Mouse (Mus musculus): ENCODE results near the gene Myo18a. TPM values are rescaled to one million over a fixed set of nuclear protein-coding genes. Genes with fewer than 3 reads are reported as not detected.

Myo18a gene
- polyA plus RNA-seq, 1 experiment from 2014 or later, result 30.0 TPM

DNA sequence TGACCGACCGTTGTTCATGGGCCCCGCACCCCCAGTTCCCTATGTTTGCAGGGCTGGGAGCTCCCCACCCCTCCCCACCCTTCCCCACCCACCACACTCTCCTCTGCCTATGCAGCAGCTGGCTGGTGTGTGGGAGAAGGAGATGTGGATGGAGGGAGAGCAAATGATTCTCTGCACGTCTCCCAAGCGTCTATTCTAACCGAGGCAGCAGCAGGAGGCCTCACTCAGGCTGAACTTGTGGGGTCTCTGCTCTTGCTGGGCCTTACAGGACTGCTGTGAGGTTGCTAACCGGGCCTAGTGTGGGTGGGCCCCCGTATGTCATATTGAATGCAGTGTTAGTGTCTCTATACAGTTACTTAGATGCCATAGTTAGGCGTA, 37.4 kb downstream of the Myo18a start:
- 77% methylated on average over 9 of the region's 9 CpGs for WGBS
- Histone ChIP-seq H3K4me3 (ENCODE audit: low read depth, low read length) (no peak overlapping the region), H3K36me3 (ENCODE audit: control insufficient read depth, insufficient read depth, low read length) (no peaks in the 10 kb centered on the region), H3K9me3 (replicated peaks; ENCODE audit: control insufficient read depth, low read length) (no peaks in the 10 kb centered on the region), H3K4me2 (ENCODE audit: low read length) (no peak overlapping the region), H3K27me3 (replicated peaks; ENCODE audit: control insufficient read depth, insufficient read depth, low read length) (no peaks in the 10 kb centered on the region), H3K27ac (ENCODE audit: low read depth, low read length) (no peak overlapping the region), H3K9ac (ENCODE audit: low read length) (no peak overlapping the region), H3K4me1 (ENCODE audit: control insufficient read depth, insufficient read depth, low read length) (no peaks in the 10 kb centered on the region)
- no peak for ATAC-seq
- no peak for DNase-seq (ENCODE audit: low spot score)

GRCm38 (mm10) chr11:77800869-77801701, 38.0 kb downstream of the Myo18a start:
- no peaks in the 10 kb centered on the region for H3K27me3 ChIP-seq (replicated peaks; ENCODE audit: control insufficient read depth, insufficient read depth, low read length)
- no peak overlapping the region for H3K4me2 ChIP-seq (ENCODE audit: low read length)
- no peak for DNase-seq (ENCODE audit: low spot score)
- 34% methylated on average over 15 of the region's 15 CpGs for WGBS
- H3K9me3 ChIP-seq (replicated peaks; ENCODE audit: control insufficient read depth, low read length), result no peaks in the 10 kb centered on the region
- ATAC-seq, result 0 out of 2 replicates have a peak, but pooled peaks have one; percentile 37
- H3K4me3 ChIP-seq (ENCODE audit: low read depth, low read length), result no peak overlapping the region
- no peaks in the 10 kb centered on the region for H3K4me1 ChIP-seq (ENCODE audit: control insufficient read depth, insufficient read depth, low read length)
- no peaks in the 10 kb centered on the region for H3K36me3 ChIP-seq (ENCODE audit: control insufficient read depth, insufficient read depth, low read length)
- 0 out of 2 replicates have a peak overlapping the region, but pooled peaks have one; percentile 6 for H3K27ac ChIP-seq (ENCODE audit: low read depth, low read length)
- H3K9ac ChIP-seq (ENCODE audit: low read length), result 0 out of 2 replicates have a peak overlapping the region, but pooled peaks have one; percentile 14

- Histone ChIP-seq H3K9ac (ENCODE audit: low read length) (no peak overlapping the region), H3K27me3 (replicated peaks; ENCODE audit: control insufficient read depth, insufficient read depth, low read length) (no peaks in the 10 kb centered on the region), H3K4me1 (ENCODE audit: control insufficient read depth, insufficient read depth, low read length) (no peaks in the 10 kb centered on the region), H3K4me3 (ENCODE audit: low read depth, low read length) (no peak overlapping the region), H3K9me3 (replicated peaks; ENCODE audit: control insufficient read depth, low read length) (no peaks in the 10 kb centered on the region), H3K36me3 (ENCODE audit: control insufficient read depth, insufficient read depth, low read length) (no peaks in the 10 kb centered on the region), H3K27ac (ENCODE audit: low read depth, low read length) (no peak overlapping the region), H3K4me2 (ENCODE audit: low read length) (no peak overlapping the region)
- ATAC-seq, result no peak
- WGBS, result 77% methylated on average over 9 of the region's 9 CpGs
- DNase-seq (ENCODE audit: low spot score), result no peak
These were observed 39.4 kb downstream of the Myo18a start for GRCm38 (mm10) chr11:77802341-77802865.

- WGBS, result 20% methylated on average over 2 of the region's 2 CpGs
- no peak overlapping the region for H3K4me2 ChIP-seq (ENCODE audit: low read length)
- peak; percentile 54; the same call in 1 of the 2 replicates for ATAC-seq
- H3K36me3 ChIP-seq (ENCODE audit: control insufficient read depth, insufficient read depth, low read length), result no peaks in the 10 kb centered on the region
- H3K9me3 ChIP-seq (replicated peaks; ENCODE audit: control insufficient read depth, low read length), result no peaks in the 10 kb centered on the region
- H3K4me1 ChIP-seq (ENCODE audit: control insufficient read depth, insufficient read depth, low read length), result peaks cover 5% of the 10 kb centered on the region
- no peak overlapping the region for H3K27ac ChIP-seq (ENCODE audit: low read depth, low read length)
- no peak overlapping the region for H3K9ac ChIP-seq (ENCODE audit: low read length)
- H3K4me3 ChIP-seq (ENCODE audit: low read depth, low read length), result no peak overlapping the region
- peak; percentile 68 for DNase-seq (ENCODE audit: low spot score)
- H3K27me3 ChIP-seq (replicated peaks; ENCODE audit: control insufficient read depth, insufficient read depth, low read length), result no peaks in the 10 kb centered on the region
These were observed 43.2 kb downstream of the Myo18a start for GRCm38 (mm10) chr11:77806218-77806617.

GRCm38 (mm10) chr11:77806855-77807254, 43.8 kb downstream of the Myo18a start:
- Histone ChIP-seq H3K27me3 (replicated peaks; ENCODE audit: control insufficient read depth, insufficient read depth, low read length) (no peaks in the 10 kb centered on the region), H3K4me2 (ENCODE audit: low read length) (no peak overlapping the region), H3K4me1 (ENCODE audit: control insufficient read depth, insufficient read depth, low read length) (peaks cover 5% of the 10 kb centered on the region), H3K4me3 (ENCODE audit: low read depth, low read length) (no peak overlapping the region), H3K27ac (ENCODE audit: low read depth, low read length) (no peak overlapping the region), H3K9ac (ENCODE audit: low read length) (no peak overlapping the region), H3K9me3 (replicated peaks; ENCODE audit: control insufficient read depth, low read length) (no peaks in the 10 kb centered on the region), H3K36me3 (ENCODE audit: control insufficient read depth, insufficient read depth, low read length) (no peaks in the 10 kb centered on the region)
- ATAC-seq (no peak), DNase-seq (ENCODE audit: low spot score) (no peak)
- 84% methylated on average over 6 of the region's 6 CpGs for WGBS

DNA sequence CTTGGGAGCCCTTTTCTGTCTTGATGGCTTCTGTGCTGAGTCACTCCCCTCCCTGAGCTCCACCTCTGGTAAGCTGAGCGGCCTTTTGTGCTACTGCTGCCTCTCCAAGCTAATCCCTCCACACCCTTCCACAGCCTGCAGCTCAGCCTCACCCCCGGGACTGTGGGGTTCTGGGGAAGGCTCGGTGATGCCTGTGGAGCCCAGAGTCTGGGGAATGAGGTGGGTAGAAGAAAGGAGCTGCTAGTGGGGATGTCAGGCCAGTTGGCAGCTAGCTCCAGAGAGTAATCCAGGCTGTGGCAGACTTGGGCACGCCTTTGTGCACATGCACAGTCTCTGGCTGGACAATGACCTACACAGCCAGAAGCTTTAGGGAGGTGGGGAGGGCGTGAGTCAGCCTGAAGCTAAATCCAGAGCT, 45.0 kb downstream of the Myo18a start:
- Histone ChIP-seq H3K9me3 (replicated peaks; ENCODE audit: control insufficient read depth, low read length) (no peaks in the 10 kb centered on the region), H3K36me3 (ENCODE audit: control insufficient read depth, insufficient read depth, low read length) (no peaks in the 10 kb centered on the region), H3K27ac (ENCODE audit: low read depth, low read length) (no peak overlapping the region), H3K9ac (ENCODE audit: low read length) (no peak overlapping the region), H3K27me3 (replicated peaks; ENCODE audit: control insufficient read depth, insufficient read depth, low read length) (no peaks in the 10 kb centered on the region), H3K4me2 (ENCODE audit: low read length) (no peak overlapping the region), H3K4me1 (ENCODE audit: control insufficient read depth, insufficient read depth, low read length) (peaks cover 5% of the 10 kb centered on the region), H3K4me3 (ENCODE audit: low read depth, low read length) (no peak overlapping the region)
- ATAC-seq (no peak), DNase-seq (ENCODE audit: low spot score) (no peak)
- WGBS, result 11% methylated on average over 5 of the region's 5 CpGs

GRCm38 (mm10) chr11:77809215-77809614, 46.2 kb downstream of the Myo18a start:
- ATAC-seq, result no peak
- no peak for DNase-seq (ENCODE audit: low spot score)
- Histone ChIP-seq H3K27ac (ENCODE audit: low read depth, low read length) (no peak overlapping the region), H3K27me3 (replicated peaks; ENCODE audit: control insufficient read depth, insufficient read depth, low read length) (no peaks in the 10 kb centered on the region), H3K4me2 (ENCODE audit: low read length) (no peak overlapping the region), H3K9me3 (replicated peaks; ENCODE audit: control insufficient read depth, low read length) (no peaks in the 10 kb centered on the region), H3K4me1 (ENCODE audit: control insufficient read depth, insufficient read depth, low read length) (peaks cover 5% of the 10 kb centered on the region), H3K4me3 (ENCODE audit: low read depth, low read length) (no peak overlapping the region), H3K9ac (ENCODE audit: low read length) (peak overlapping the region; percentile 21; the same call in 1 of the 2 replicates), H3K36me3 (ENCODE audit: control insufficient read depth, insufficient read depth, low read length) (no peaks in the 10 kb centered on the region)
- 63% methylated on average over 4 of the region's 4 CpGs for WGBS

GRCm38 (mm10) chr11:77810018-77810417, 47.0 kb downstream of the Myo18a start:
- Histone ChIP-seq H3K27ac (ENCODE audit: low read depth, low read length) (no peak overlapping the region), H3K9ac (ENCODE audit: low read length) (no peak overlapping the region; the same call in 1 of the 2 replicates), H3K4me3 (ENCODE audit: low read depth, low read length) (no peak overlapping the region), H3K4me1 (ENCODE audit: control insufficient read depth, insufficient read depth, low read length) (peaks cover 5% of the 10 kb centered on the region), H3K9me3 (replicated peaks; ENCODE audit: control insufficient read depth, low read length) (no peaks in the 10 kb centered on the region), H3K4me2 (ENCODE audit: low read length) (no peak overlapping the region), H3K27me3 (replicated peaks; ENCODE audit: control insufficient read depth, insufficient read depth, low read length) (no peaks in the 10 kb centered on the region), H3K36me3 (ENCODE audit: control insufficient read depth, insufficient read depth, low read length) (no peaks in the 10 kb centered on the region)
- DNase-seq (ENCODE audit: low spot score) (no peak), ATAC-seq (no peak)
- whole genome bisulfite sequencing, result 96% methylated on average over 6 of the region's 6 CpGs

- DNase-seq (ENCODE audit: low spot score), result no peak
- no peak overlapping the region for H3K4me2 ChIP-seq (ENCODE audit: low read length)
- H3K4me3 ChIP-seq (ENCODE audit: low read depth, low read length), result no peak overlapping the region
- peaks cover 15% of the 10 kb centered on the region for H3K36me3 ChIP-seq (ENCODE audit: control insufficient read depth, insufficient read depth, low read length)
- WGBS, result 78% methylated on average over 2 of the region's 2 CpGs
- no peak for ATAC-seq
- no peaks in the 10 kb centered on the region for H3K27me3 ChIP-seq (replicated peaks; ENCODE audit: control insufficient read depth, insufficient read depth, low read length)
- H3K4me1 ChIP-seq (ENCODE audit: control insufficient read depth, insufficient read depth, low read length), result peaks cover 3% of the 10 kb centered on the region
- no peak overlapping the region for H3K27ac ChIP-seq (ENCODE audit: low read depth, low read length)
- no peak overlapping the region for H3K9ac ChIP-seq (ENCODE audit: low read length)
- no peaks in the 10 kb centered on the region for H3K9me3 ChIP-seq (replicated peaks; ENCODE audit: control insufficient read depth, low read length)
These were observed 50.9 kb downstream of the Myo18a start for GRCm38 (mm10) chr11:77813969-77814368.

Data from forebrain, embryonic 14.5 days (tissue).